Mouse (Mus musculus): ENCODE data around the gene Gsta2. TPM values are rescaled to one million over a fixed set of nuclear protein-coding genes. Genes with fewer than 3 reads are reported as not detected.

The Gsta2 gene
- total and polyA plus RNA-seq, 2 experiments from 2014 or later = not detected

Other genes with a start within 250 kb of the Gsta2 start
- 94.6 and 115 TPM in 2 replicates for gene Fbxo9, start 246.7 kb downstream of the Gsta2 start, total RNA-seq (2014; rRNA removed)
- gene Fbxo9, start 246.7 kb downstream of the Gsta2 start, polyA plus RNA-seq (2015; fragmentation: Nextera tagmentation; extraction: Ambion mirVana) = 84.8 and 89.9 TPM in 2 replicates
- 52.2 and 56.0 TPM in 2 replicates for gene Ick, start 246.6 kb downstream of the Gsta2 start, total RNA-seq (2014; rRNA removed)
- gene Ick, start 246.6 kb downstream of the Gsta2 start, polyA plus RNA-seq (2015; fragmentation: Nextera tagmentation; extraction: Ambion mirVana) = 31.3 and 34.6 TPM in 2 replicates
- gene Gsta4, start 173.0 kb downstream of the Gsta2 start, total RNA-seq (2014; rRNA removed) = 12.9 and 17.1 TPM in 2 replicates
- gene Gsta4, start 173.0 kb downstream of the Gsta2 start, polyA plus RNA-seq (2015; fragmentation: Nextera tagmentation; extraction: Ambion mirVana) = 25.1 and 28.2 TPM in 2 replicates
- not detected in 2 replicates for gene Gsta1, start 125.1 kb downstream of the Gsta2 start, total RNA-seq (2014; rRNA removed)
- gene Gsta1, start 125.1 kb downstream of the Gsta2 start, polyA plus RNA-seq (2015; fragmentation: Nextera tagmentation; extraction: Ambion mirVana) = not detected in 2 replicates
- not detected in 2 replicates for gene Gm3776, start 98.7 kb downstream of the Gsta2 start, total RNA-seq (2014; rRNA removed)
- not detected in 2 replicates for gene Gm3776, start 98.7 kb downstream of the Gsta2 start, polyA plus RNA-seq (2015; fragmentation: Nextera tagmentation; extraction: Ambion mirVana)
- gene Gm10639, start 65.9 kb downstream of the Gsta2 start, total RNA-seq (2014; rRNA removed) = not detected in 2 replicates
- gene Gm10639, start 65.9 kb downstream of the Gsta2 start, polyA plus RNA-seq (2015; fragmentation: Nextera tagmentation; extraction: Ambion mirVana) = not detected in 2 replicates
- gene Omt2a, start 41.0 kb downstream of the Gsta2 start, total RNA-seq (2014; rRNA removed) = not detected in 2 replicates
- not detected in 2 replicates for gene Omt2a, start 41.0 kb downstream of the Gsta2 start, polyA plus RNA-seq (2015; fragmentation: Nextera tagmentation; extraction: Ambion mirVana)
- not detected in 2 replicates for gene Omt2b, start 28.2 kb downstream of the Gsta2 start, total RNA-seq (2014; rRNA removed)
- not detected in 2 replicates for gene Omt2b, start 28.2 kb downstream of the Gsta2 start, polyA plus RNA-seq (2015; fragmentation: Nextera tagmentation; extraction: Ambion mirVana)
- 0.90 and 3.1 TPM in 2 replicates for gene Dppa5a, start 12.4 kb upstream of the Gsta2 start, total RNA-seq (2014; rRNA removed)
- 9.5 TPM in 2 replicates for gene Dppa5a, start 12.4 kb upstream of the Gsta2 start, polyA plus RNA-seq (2015; fragmentation: Nextera tagmentation; extraction: Ambion mirVana)
- 6.0 and 6.1 TPM in 2 replicates for gene Ooep, start 22.9 kb upstream of the Gsta2 start, total RNA-seq (2014; rRNA removed)
- 5.0 and 5.3 TPM in 2 replicates for gene Ooep, start 22.9 kb upstream of the Gsta2 start, polyA plus RNA-seq (2015; fragmentation: Nextera tagmentation; extraction: Ambion mirVana)
- gene Ddx43, start 40.0 kb upstream of the Gsta2 start, total RNA-seq (2014; rRNA removed) = 0.28 TPM in 1 of 2 replicates, not detected in the other
- 0.31 and 0.43 TPM in 2 replicates for gene Ddx43, start 40.0 kb upstream of the Gsta2 start, polyA plus RNA-seq (2015; fragmentation: Nextera tagmentation; extraction: Ambion mirVana)
- 0.55 and 0.71 TPM in 2 replicates for gene Cgas, start 87.4 kb upstream of the Gsta2 start, total RNA-seq (2014; rRNA removed)
- gene Cgas, start 87.4 kb upstream of the Gsta2 start, polyA plus RNA-seq (2015; fragmentation: Nextera tagmentation; extraction: Ambion mirVana) = 0.56 and 0.74 TPM in 2 replicates
- 27.1 and 27.5 TPM in 2 replicates for gene Mto1, start 92.4 kb upstream of the Gsta2 start, total RNA-seq (2014; rRNA removed)
- gene Mto1, start 92.4 kb upstream of the Gsta2 start, polyA plus RNA-seq (2015; fragmentation: Nextera tagmentation; extraction: Ambion mirVana) = 18.5 and 18.7 TPM in 2 replicates
- gene Gm17324, start 93.0 kb upstream of the Gsta2 start, total RNA-seq (2014; rRNA removed) = 0.47 and 5.4 TPM in 2 replicates
- 3.7 and 4.1 TPM in 2 replicates for gene Gm17324, start 93.0 kb upstream of the Gsta2 start, polyA plus RNA-seq (2015; fragmentation: Nextera tagmentation; extraction: Ambion mirVana)
- 6,169 and 7,035 TPM in 2 replicates for gene Eef1a1, start 133.4 kb upstream of the Gsta2 start, total RNA-seq (2014; rRNA removed)
- gene Eef1a1, start 133.4 kb upstream of the Gsta2 start, polyA plus RNA-seq (2015; fragmentation: Nextera tagmentation; extraction: Ambion mirVana) = 2,410 and 2,461 TPM in 2 replicates
- 14.7 and 15.1 TPM in 2 replicates for gene Slc17a5, start 232.3 kb upstream of the Gsta2 start, total RNA-seq (2014; rRNA removed)
- gene Slc17a5, start 232.3 kb upstream of the Gsta2 start, polyA plus RNA-seq (2015; fragmentation: Nextera tagmentation; extraction: Ambion mirVana) = 12.8 and 16.8 TPM in 2 replicates